Mouse (Mus musculus): ENCODE data around the gene Usf1.

DNA sequence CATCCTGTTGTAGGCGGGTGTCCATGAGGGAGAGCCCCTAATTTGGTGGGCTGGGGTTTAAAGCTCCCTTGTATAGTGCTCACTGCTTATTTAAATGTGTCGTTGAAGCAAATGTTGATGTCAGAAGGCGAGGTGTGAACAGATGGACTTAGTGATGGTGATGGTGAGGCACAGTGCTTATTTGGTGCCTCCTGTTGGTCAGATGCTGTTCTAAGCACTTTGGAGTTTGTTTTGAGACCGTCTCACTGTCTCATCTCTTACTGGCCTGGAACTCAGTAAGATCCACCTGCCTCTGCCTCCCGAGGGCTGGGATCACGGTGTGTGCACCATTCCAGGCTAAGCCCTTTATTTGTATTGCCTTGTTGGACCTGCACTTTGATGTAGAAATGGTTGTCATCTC lies 43.8 kb downstream of the Usf1 start:
- TF ChIP-seq MYOD1 (IDR thresholded peaks at IDR 0.05; ENCODE audit: control insufficient read depth, insufficient read length, low read depth): no peak
- no peak for TF ChIP-seq CTCF (IDR thresholded peaks at IDR 0.05; ENCODE audit: control insufficient read depth, insufficient read depth, insufficient read length)
- no peak for TF ChIP-seq USF1 (IDR thresholded peaks at IDR 0.05; ENCODE audit: low read depth)
- TF ChIP-seq MAX (IDR thresholded peaks at IDR 0.05): no peak
- no peak for TF ChIP-seq CEBPB (IDR thresholded peaks at IDR 0.05; ENCODE audit: low read depth)
- TF ChIP-seq FOSL1 (IDR thresholded peaks at IDR 0.05; ENCODE audit: insufficient read depth, low read length, poor library complexity, severe bottlenecking): no peak
